Mouse (Mus musculus): ENCODE data around the gene Fbxo46. TPM values are rescaled to one million over a fixed set of nuclear protein-coding genes. Genes with fewer than 3 reads are reported as not detected.

Gene Fbxo46
- polyA plus RNA-seq, 1 experiment: not detected

DNA sequence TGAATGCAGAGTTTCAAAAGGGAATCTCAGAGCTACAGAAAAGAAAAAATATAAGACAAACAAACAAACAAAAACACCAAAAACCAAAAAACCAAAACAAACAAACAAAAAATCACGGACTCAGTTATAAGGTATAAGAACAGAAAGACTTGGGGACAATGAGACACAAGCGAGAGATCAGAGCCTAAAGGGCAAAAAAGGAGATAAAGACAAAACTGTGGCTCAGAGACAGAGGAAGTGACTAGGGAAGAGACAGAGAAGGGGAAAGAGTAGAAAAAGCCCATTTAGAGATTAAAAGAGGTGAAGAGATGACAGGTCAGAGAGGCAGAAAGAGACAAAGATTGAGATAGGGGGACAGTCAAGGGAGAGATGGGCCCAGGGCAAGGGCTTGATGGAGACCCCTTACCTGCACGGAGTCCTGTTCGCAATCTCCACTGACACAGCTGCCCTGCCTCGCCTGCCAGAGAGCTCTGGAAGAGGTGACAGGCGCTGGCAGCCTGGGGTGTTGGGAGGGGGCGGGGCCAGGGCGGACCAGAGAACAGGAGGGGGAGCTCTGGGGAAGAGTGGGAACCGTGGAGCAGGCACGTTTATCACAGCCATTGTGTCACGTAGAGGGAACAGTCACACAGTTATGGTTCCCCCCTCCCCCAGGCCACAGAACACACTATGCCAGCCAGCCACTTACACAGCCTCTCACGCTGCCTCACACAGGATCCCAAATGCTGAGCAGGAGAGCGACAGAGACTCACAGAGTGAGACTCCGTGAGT lies 46.2 kb downstream of the Fbxo46 start, which contains the start of gene Gipr:
TSS of gene Gipr (minus strand) at position 472 of the 768 bp plus-strand sequence.
- Histone ChIP-seq H3K4me3 (ENCODE audit: insufficient read depth, low read depth, low read length) (no peak within 1 kb of the TSS), H3K4me1 (ENCODE audit: control insufficient read depth, insufficient read depth, low read length) (peaks cover 40% of the 10 kb centered on the region), H3K27ac (ENCODE audit: insufficient read depth, low read depth, low read length) (no peak within 1 kb of the TSS)
- 14% methylated on average over 14 of the region's 14 CpGs for WGBS
- TF ChIP-seq CTCF (IDR thresholded peaks at IDR 0.05; ENCODE audit: insufficient read depth, low read depth, low read length): no peak
- no peak for TF ChIP-seq POLR2A (IDR thresholded peaks at IDR 0.05; ENCODE audit: insufficient read depth, low read depth, low read length)

- H3K4me1 ChIP-seq (ENCODE audit: control insufficient read depth, insufficient read depth, low read length): peaks cover 51% of the 10 kb centered on the region
- TF ChIP-seq CTCF (IDR thresholded peaks at IDR 0.05; ENCODE audit: insufficient read depth, low read depth, low read length) (no peak), POLR2A (IDR thresholded peaks at IDR 0.05; ENCODE audit: insufficient read depth, low read depth, low read length) (no peak)
- H3K27ac ChIP-seq (ENCODE audit: insufficient read depth, low read depth, low read length): no peak overlapping the region
- no peak overlapping the region for H3K4me3 ChIP-seq (ENCODE audit: insufficient read depth, low read depth, low read length)
- WGBS: 89% methylated on average over 3 of the region's 3 CpGs
Observed at GRCm38 (mm10) chr7:19166990-19167389, 47.3 kb downstream of the Fbxo46 start.

- 37% methylated on average over 10 of the region's 10 CpGs for WGBS
- peaks cover 47% of the 10 kb centered on the region for H3K4me1 ChIP-seq (ENCODE audit: control insufficient read depth, insufficient read depth, low read length)
- no peak for TF ChIP-seq POLR2A (IDR thresholded peaks at IDR 0.05; ENCODE audit: insufficient read depth, low read depth, low read length)
- no peak for TF ChIP-seq CTCF (IDR thresholded peaks at IDR 0.05; ENCODE audit: insufficient read depth, low read depth, low read length)
- H3K4me3 ChIP-seq (ENCODE audit: insufficient read depth, low read depth, low read length): no peak overlapping the region
- H3K27ac ChIP-seq (ENCODE audit: insufficient read depth, low read depth, low read length): peak overlapping the region; percentile 97
Observed at GRCm38 (mm10) chr7:19169506-19169905, 49.8 kb downstream of the Fbxo46 start.

GRCm38 (mm10) chr7:19170142-19170541 lies 50.5 kb downstream of the Fbxo46 start:
- peaks cover 43% of the 10 kb centered on the region for H3K4me1 ChIP-seq (ENCODE audit: control insufficient read depth, insufficient read depth, low read length)
- WGBS: 10% methylated on average over 8 of the region's 8 CpGs
- H3K4me3 ChIP-seq (ENCODE audit: insufficient read depth, low read depth, low read length): no peak overlapping the region
- no peak for TF ChIP-seq CTCF (IDR thresholded peaks at IDR 0.05; ENCODE audit: insufficient read depth, low read depth, low read length)
- TF ChIP-seq POLR2A (IDR thresholded peaks at IDR 0.05; ENCODE audit: insufficient read depth, low read depth, low read length): 0 out of 2 replicates have a peak, but pooled peaks have one; percentile 12
- H3K27ac ChIP-seq (ENCODE audit: insufficient read depth, low read depth, low read length): peak overlapping the region; percentile 97

DNA sequence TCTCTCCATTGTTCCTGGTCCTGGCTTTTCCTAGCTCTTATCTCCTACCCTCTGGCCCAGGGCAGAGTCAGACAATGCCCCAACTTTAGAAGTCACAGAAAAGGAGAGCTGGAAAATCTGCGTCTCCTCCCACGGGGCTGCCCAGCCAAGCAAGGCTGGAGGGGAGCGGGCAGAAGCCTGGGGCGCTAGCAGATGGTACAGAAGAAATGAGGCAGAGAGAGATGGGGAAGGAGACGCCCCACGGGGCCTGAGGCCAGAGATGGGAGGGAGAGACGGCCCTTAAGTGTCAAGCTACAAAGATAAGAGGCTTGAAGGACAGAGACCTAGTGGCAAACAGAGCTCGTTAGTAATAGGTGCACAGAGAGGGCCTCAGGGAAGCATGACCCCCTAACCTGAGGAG lies 52.2 kb downstream of the Fbxo46 start:
- WGBS: 20% methylated on average over 8 of the region's 8 CpGs
- H3K4me1 ChIP-seq (ENCODE audit: control insufficient read depth, insufficient read depth, low read length): peaks cover 38% of the 10 kb centered on the region
- H3K27ac ChIP-seq (ENCODE audit: insufficient read depth, low read depth, low read length): peak overlapping the region; percentile 95

GRCm38 (mm10) chr7:19172874-19173273 lies 53.2 kb downstream of the Fbxo46 start:
- Histone ChIP-seq H3K4me3 (ENCODE audit: insufficient read depth, low read depth, low read length) (peak overlapping the region; percentile 54), H3K27ac (ENCODE audit: insufficient read depth, low read depth, low read length) (peak overlapping the region; percentile 95), H3K4me1 (ENCODE audit: control insufficient read depth, insufficient read depth, low read length) (peaks cover 39% of the 10 kb centered on the region)
- TF ChIP-seq POLR2A (IDR thresholded peaks at IDR 0.05; ENCODE audit: insufficient read depth, low read depth, low read length) (no peak), CTCF (IDR thresholded peaks at IDR 0.05; ENCODE audit: insufficient read depth, low read depth, low read length) (peak; percentile 80)
- 3% methylated on average over 17 of the region's 17 CpGs for WGBS

More for the DNA sequence above, 52.2 kb downstream of the Fbxo46 start:
- TF ChIP-seq POLR2A (IDR thresholded peaks at IDR 0.05; ENCODE audit: insufficient read depth, low read depth, low read length): no peak
- TF ChIP-seq CTCF (IDR thresholded peaks at IDR 0.05; ENCODE audit: insufficient read depth, low read depth, low read length): no peak
- peak overlapping the region; percentile 33 for H3K4me3 ChIP-seq (ENCODE audit: insufficient read depth, low read depth, low read length)

DNA sequence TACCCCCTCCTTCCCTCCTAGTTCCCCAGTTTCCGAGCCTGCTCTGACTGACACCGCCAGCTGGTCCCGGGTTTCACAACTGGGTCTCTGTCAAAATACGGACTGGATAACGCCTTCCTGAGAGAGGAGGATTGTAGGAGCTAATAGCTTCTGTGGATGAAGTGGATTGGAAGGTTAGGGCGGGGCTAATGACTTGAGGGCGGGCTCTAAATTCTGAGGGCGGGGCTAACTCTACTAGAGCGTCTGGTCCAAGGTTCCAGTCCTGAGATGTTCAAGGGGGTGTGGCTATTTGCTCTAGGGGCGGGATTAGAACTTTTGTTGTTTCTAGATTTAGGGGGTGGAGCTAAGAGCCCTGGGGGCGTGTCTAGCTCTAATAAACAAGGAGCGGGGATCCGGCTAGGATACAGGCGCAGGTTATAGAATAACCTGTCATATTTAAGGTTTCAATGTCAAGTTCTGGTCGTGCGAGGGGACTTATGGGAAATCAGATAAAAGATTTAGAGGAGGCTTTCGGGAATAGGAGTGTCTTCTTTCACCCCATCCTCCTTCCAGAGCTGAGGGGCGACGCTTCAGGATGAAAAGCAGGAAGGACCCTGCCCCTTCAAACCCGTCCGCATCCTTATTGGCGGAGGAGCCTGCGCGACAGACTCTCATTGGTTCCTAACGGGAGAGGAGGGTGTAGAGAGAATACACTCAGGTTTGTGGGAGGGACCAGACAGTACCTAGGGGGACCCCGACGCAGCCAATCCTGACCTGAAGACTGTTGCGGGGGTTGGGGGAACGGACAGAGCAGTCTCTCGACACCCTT lies 56.3 kb downstream of the Fbxo46 start, which contains the start of gene Eml2:
TSS of gene Eml2 (plus strand) at position 714 of the 808 bp plus-strand sequence.
- no peak for TF ChIP-seq CTCF (IDR thresholded peaks at IDR 0.05; ENCODE audit: insufficient read depth, low read depth, low read length)
- TF ChIP-seq POLR2A (IDR thresholded peaks at IDR 0.05; ENCODE audit: insufficient read depth, low read depth, low read length): peak; percentile 59; the same call in 1 of the 2 replicates
- Histone ChIP-seq H3K4me1 (ENCODE audit: control insufficient read depth, insufficient read depth, low read length) (peaks cover 32% of the 10 kb centered on the region), H3K27ac (ENCODE audit: insufficient read depth, low read depth, low read length) (peak within 1 kb of the TSS; percentile 97), H3K4me3 (ENCODE audit: insufficient read depth, low read depth, low read length) (peak within 1 kb of the TSS; percentile 84)
- WGBS: 1% methylated on average over 30 of the region's 30 CpGs

DNA sequence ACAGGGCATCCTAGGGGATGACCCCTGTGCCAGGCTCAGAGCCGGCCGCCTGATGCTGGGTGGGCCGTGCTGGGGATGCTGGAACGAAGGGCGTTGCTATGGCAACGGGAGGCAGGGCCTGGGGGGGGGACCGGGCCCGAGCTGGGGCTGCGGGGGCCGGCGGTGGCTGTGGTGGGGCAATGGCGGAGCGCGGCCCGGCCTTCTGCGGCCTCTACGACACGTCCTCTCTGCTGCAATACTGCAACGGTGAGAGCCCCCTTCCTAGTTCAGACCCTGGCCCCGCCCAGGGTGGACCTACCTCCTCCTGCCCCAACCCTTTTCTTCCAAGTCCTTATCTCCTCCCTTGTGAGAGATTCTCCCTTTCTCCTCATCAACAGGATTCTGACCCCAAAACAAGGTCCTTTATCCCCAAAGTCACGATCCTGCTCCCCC lies 56.9 kb downstream of the Fbxo46 start:
- 5% methylated on average over 21 of the region's 21 CpGs for WGBS
- Histone ChIP-seq H3K4me1 (ENCODE audit: control insufficient read depth, insufficient read depth, low read length) (peaks cover 26% of the 10 kb centered on the region), H3K4me3 (ENCODE audit: insufficient read depth, low read depth, low read length) (peak overlapping the region; percentile 84), H3K27ac (ENCODE audit: insufficient read depth, low read depth, low read length) (peak overlapping the region; percentile 97)
- TF ChIP-seq POLR2A (IDR thresholded peaks at IDR 0.05; ENCODE audit: insufficient read depth, low read depth, low read length) (no peak; the same call in none of the 2 replicates), CTCF (IDR thresholded peaks at IDR 0.05; ENCODE audit: insufficient read depth, low read depth, low read length) (no peak)

Data from olfactory bulb, adult 2 months (tissue).